Mouse (Mus musculus): ENCODE measurements around the gene Cryzl1. TPM values are rescaled to one million over a fixed set of nuclear protein-coding genes. Genes with fewer than 3 reads are reported as not detected.
A peak's percentile ranks its signal among the peaks of the same experiment; 100 is the strongest.

Gene Cryzl1
- total and polyA plus RNA-seq, 3 experiments = 20.2 to 44.4 TPM; not detected in 1

DNA sequence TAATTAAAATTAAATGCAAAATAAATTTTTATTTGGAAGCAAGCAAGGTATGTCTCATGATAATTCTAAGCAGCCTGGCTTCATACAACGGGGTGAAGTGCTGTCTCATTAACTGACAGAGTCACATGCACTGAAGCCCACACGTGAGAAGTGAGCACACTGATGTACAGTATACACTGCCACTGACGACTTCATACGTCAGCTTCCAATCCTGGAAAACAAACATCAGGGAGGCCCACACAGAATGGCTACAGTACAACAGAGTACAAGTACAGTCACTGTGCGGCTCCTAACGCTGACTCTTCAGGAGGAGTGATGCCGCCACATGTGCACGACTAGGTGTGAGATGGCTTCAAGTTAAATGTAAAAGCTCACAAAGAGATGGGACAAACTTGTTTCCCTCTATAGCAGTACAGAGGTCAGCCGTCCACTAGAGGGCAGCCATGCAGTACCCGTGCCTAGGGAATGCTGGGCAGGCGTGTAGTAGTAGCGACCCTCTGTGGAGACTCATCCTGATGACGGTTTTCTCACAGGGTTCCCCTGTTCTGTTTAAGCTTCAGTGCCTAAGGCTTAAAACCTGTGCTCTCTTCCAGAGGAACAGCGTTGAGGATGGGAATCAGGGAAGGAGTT lies 34.2 kb downstream of the Cryzl1 start:
- Histone ChIP-seq H3K9me3 (replicated peaks; ENCODE audit: insufficient read depth, low read length) (no peaks in the 10 kb centered on the region), H3K4me3 (ENCODE audit: control insufficient read depth in 1 of 2, insufficient read depth in 1 of 2, low read depth in 2 of 2, low read length in 2 of 2) (no peak overlapping the region), H3K27me3 (ENCODE audit: control insufficient read depth in 1 of 2, insufficient read depth in 2 of 2, low read length in 2 of 2) (no peaks in the 10 kb centered on the region), H3K9ac (ENCODE audit: control insufficient read depth, low read depth, low read length, poor library complexity, severe bottlenecking) (no peak overlapping the region), H3K79me2 (ENCODE audit: control insufficient read depth, insufficient read depth, low read length, poor library complexity) (peaks cover 3% of the 10 kb centered on the region; the same call in 1 of the 2 replicates), H3K4me1 (ENCODE audit: control insufficient read depth in 1 of 2, insufficient read depth in 2 of 2, low read length in 2 of 2) (peaks cover 3% of the 10 kb centered on the region in 2 experiments; a peak in 1 of 4 replicates), H3K27ac (ENCODE audit: control insufficient read depth, low read depth, low read length) (no peak overlapping the region), H3K36me3 (ENCODE audit: control insufficient read depth in 1 of 2, insufficient read depth in 2 of 2, low read length in 2 of 2) (peaks cover 8 to 15% of the 10 kb centered on the region in 2 experiments)
- no peak for TF ChIP-seq KAT2A (conservative IDR thresholded peaks at IDR 0.05; ENCODE audit: low read depth, low read length)
- TF ChIP-seq ZC3H11A (IDR thresholded peaks at IDR 0.05; ENCODE audit: low read depth, low read length) = peak; percentile 38; the same call in 1 of the 2 replicates
- TF ChIP-seq CTCF (IDR thresholded peaks at IDR 0.05 in 2 of 3, conservative IDR thresholded peaks at IDR 0.05 in 1 of 3; ENCODE audit: control insufficient read depth in 1 of 3, insufficient read depth in 1 of 3, low read depth in 2 of 3, low read length in 3 of 3, poor library complexity in 1 of 3, severe bottlenecking in 1 of 3) = peak; percentile 74 to 96 (median 86)
- TF ChIP-seq ETS1 (IDR thresholded peaks at IDR 0.05; ENCODE audit: low read depth, low read length) = no peak
- TF ChIP-seq RAD21 (IDR thresholded peaks at IDR 0.05; ENCODE audit: low read depth, low read length) = peak; percentile 75
- no peak for TF ChIP-seq TBP (IDR thresholded peaks at IDR 0.05; ENCODE audit: low read depth, low read length)
- TF ChIP-seq TCF12 (IDR thresholded peaks at IDR 0.05; ENCODE audit: low read depth, low read length) = no peak
- no peak for TF ChIP-seq ZKSCAN1 (IDR thresholded peaks at IDR 0.05; ENCODE audit: low read depth, low read length)
- TF ChIP-seq HCFC1 (IDR thresholded peaks at IDR 0.05; ENCODE audit: low read depth, low read length) = 0 out of 2 replicates have a peak, but pooled peaks have one; percentile 21
- TF ChIP-seq ZNF384 (IDR thresholded peaks at IDR 0.05; ENCODE audit: low read depth, low read length) = no peak
- no peak for TF ChIP-seq GABPA (IDR thresholded peaks at IDR 0.05; ENCODE audit: low read depth, low read length)
- peak; percentile 75 for TF ChIP-seq SMC3 (IDR thresholded peaks at IDR 0.05; ENCODE audit: low read depth, low read length)
- TF ChIP-seq TAL1 (IDR thresholded peaks at IDR 0.05; ENCODE audit: low read length) = no peak
- TF ChIP-seq E2F4 (IDR thresholded peaks at IDR 0.05; ENCODE audit: borderline replicate concordance, low read depth, low read length) = no peak
- TF ChIP-seq MYC (IDR thresholded peaks at IDR 0.05; ENCODE audit: low read depth, low read length) = no peak
- no peak for TF ChIP-seq EP300 (IDR thresholded peaks at IDR 0.05; ENCODE audit: low read depth in 1 of 2, low read length in 2 of 2)
- TF ChIP-seq MAZ (IDR thresholded peaks at IDR 0.05; ENCODE audit: low read depth, low read length) = no peak
- peak; percentile 79 for DNase-seq (ENCODE audit: low read depth, low spot score)

DNA sequence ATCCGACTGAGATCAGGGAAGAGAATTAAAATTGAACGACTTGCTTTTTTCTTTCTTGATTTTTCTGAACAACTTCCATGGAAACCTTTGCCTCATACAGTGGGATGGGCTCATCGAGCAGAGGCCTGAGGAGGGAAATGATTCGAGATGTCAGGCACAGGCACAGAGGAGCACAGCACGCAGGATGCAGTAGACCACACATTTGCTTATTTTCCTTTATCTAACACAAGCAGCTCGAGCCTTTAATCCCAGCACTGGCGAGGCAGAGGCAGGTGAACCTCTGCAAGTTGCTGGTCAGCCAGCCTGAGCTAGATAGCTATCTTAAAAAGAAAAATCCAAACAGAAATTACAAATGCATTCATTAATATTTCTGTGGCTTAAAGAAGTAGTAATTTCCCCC lies 39.0 kb downstream of the Cryzl1 start:
- Histone ChIP-seq H3K36me3 (ENCODE audit: control insufficient read depth in 1 of 2, insufficient read depth in 2 of 2, low read length in 2 of 2) (peaks cover 8 to 21% of the 10 kb centered on the region in 2 experiments), H3K79me2 (ENCODE audit: control insufficient read depth, insufficient read depth, low read length, poor library complexity) (peaks cover 20% of the 10 kb centered on the region), H3K27me3 (ENCODE audit: control insufficient read depth in 1 of 2, insufficient read depth in 2 of 2, low read length in 2 of 2) (no peaks in the 10 kb centered on the region), H3K9me3 (replicated peaks; ENCODE audit: insufficient read depth, low read length) (no peaks in the 10 kb centered on the region), H3K9ac (ENCODE audit: control insufficient read depth, low read depth, low read length, poor library complexity, severe bottlenecking) (peak overlapping the region; percentile 99), H3K4me3 (ENCODE audit: control insufficient read depth in 1 of 2, insufficient read depth in 1 of 2, low read depth in 2 of 2, low read length in 2 of 2) (peak overlapping the region in 1 of 2 experiments; percentile 35; a peak in 3 of 4 replicates), H3K4me1 (ENCODE audit: control insufficient read depth in 1 of 2, insufficient read depth in 2 of 2, low read length in 2 of 2) (peaks cover 6 to 12% of the 10 kb centered on the region in 2 experiments; a peak in 3 of 4 replicates), H3K27ac (ENCODE audit: control insufficient read depth, low read depth, low read length) (peak overlapping the region; percentile 43)
- peak; percentile 67 for DNase-seq (ENCODE audit: low read depth, low spot score)
- TF ChIP-seq POLR2AphosphoS2 (IDR thresholded peaks at IDR 0.05; ENCODE audit: low read length) (no peak), TAL1 (IDR thresholded peaks at IDR 0.05; ENCODE audit: low read length) (peak; percentile 80), GATA1 (IDR thresholded peaks at IDR 0.05; ENCODE audit: low read depth, low read length) (peak; percentile 64), ETS1 (IDR thresholded peaks at IDR 0.05; ENCODE audit: low read depth, low read length) (0 out of 2 replicates have a peak, but pooled peaks have one; percentile 21), HCFC1 (IDR thresholded peaks at IDR 0.05; ENCODE audit: low read depth, low read length) (no peak), EP300 (IDR thresholded peaks at IDR 0.05; ENCODE audit: low read depth in 1 of 2, low read length in 2 of 2) (peak in 1 of 2 experiments; percentile 49; a peak in 2 of 4 replicates), MYB (IDR thresholded peaks at IDR 0.05; ENCODE audit: low read depth, low read length) (no peak), CHD2 (IDR thresholded peaks at IDR 0.05; ENCODE audit: low read length) (no peak), NELFE (IDR thresholded peaks at IDR 0.05; ENCODE audit: low read depth, low read length) (no peak), TCF12 (IDR thresholded peaks at IDR 0.05; ENCODE audit: low read depth, low read length) (peak; percentile 41; the same call in 1 of the 2 replicates)

Data from MEL (cell line).